Comparison of ENCODE assay signal across 17 mouse cellular contexts in genomic region chr8:35089519-35089918, GRCm38 (mm10).
"Had no signal": no experiment of that assay in that cellular context is flagged by ENCODE, and none has a peak within 500 bp of the region (broad histone marks: within the 10 kb centered on the region; RNA-seq: fewer than 3 reads in every experiment).

No protein-coding gene starts in this region.

- H3K36me3 ChIP-seq: midbrain, embryonic 10.5 days; midbrain, embryonic 12.5 days; neural tube, embryonic 13.5 days; neural tube, embryonic 15.5 days had no signal

- H3K27me3 ChIP-seq: midbrain, embryonic 12.5 days; neural tube, embryonic 13.5 days; neural tube, embryonic 15.5 days had no signal

- H3K9me3 ChIP-seq: midbrain, embryonic 10.5 days; midbrain, embryonic 12.5 days; neural tube, embryonic 15.5 days had no signal

- H3K4me3 ChIP-seq: midbrain, embryonic 10.5 days; midbrain, embryonic 12.5 days; myocyte; neural tube, embryonic 13.5 days; neural tube, embryonic 15.5 days had no signal

- H3K9ac ChIP-seq: lung, embryonic 14.5 days; midbrain, embryonic 12.5 days; neural tube, embryonic 13.5 days; neural tube, embryonic 15.5 days had no signal

- DNase-seq: lung, adult 18-20 months; lung, embryonic 14.5 days; lung, postnatal 10 days; lung, postnatal 4 days; midbrain, embryonic 14.5 days; retina, postnatal 1 day; right cerebral cortex, postnatal 14 days; right cerebral cortex, postnatal 4 days; spleen, adult 18-20 months; thymus, adult 18-20 months; thymus, postnatal 14 days; thymus, postnatal 36 days had no signal

- H3K4me1 ChIP-seq: midbrain, embryonic 12.5 days had no signal

- H3K27ac ChIP-seq: midbrain, embryonic 10.5 days; midbrain, embryonic 12.5 days had no signal

- H3K4me2 ChIP-seq: lung, embryonic 14.5 days; midbrain, embryonic 12.5 days; neural tube, embryonic 13.5 days; neural tube, embryonic 15.5 days had no signal
